Mouse (Mus musculus) retina, postnatal 1 day (tissue): ENCODE results near the gene Fam84b.
"Not testable (repeated sequence)": the region's sequence is repeated elsewhere in the genome, so short reads cannot be mapped to it uniquely, and the experiment has no call there.

ENCODE experiments used
- DNase-seq: peaks from one replicate; pipeline ENCODE4 v3.0.0-alpha.2; 2012

The Fam84b gene

GRCm38 (mm10) chr15:60853231-60853999, at the start of gene Fam84b:
TSS of gene Fam84b (minus strand) at chr15:60853778.
- DNase-seq = peak; percentile 34

- no peak for DNase-seq
Observed at GRCm38 (mm10) chr15:60898187-60898965, 44.8 kb upstream of the Fam84b start.

- no peak for DNase-seq
Observed at GRCm38 (mm10) chr15:60896040-60896439, 42.5 kb upstream of the Fam84b start.

GRCm38 (mm10) chr15:60892976-60893463, 39.4 kb upstream of the Fam84b start:
- no peak for DNase-seq

- no peak for DNase-seq
Observed at GRCm38 (mm10) chr15:60888724-60889123, 35.1 kb upstream of the Fam84b start.

- no peak for DNase-seq
Observed at GRCm38 (mm10) chr15:60875721-60876120, 22.1 kb upstream of the Fam84b start.

GRCm38 (mm10) chr15:60862417-60862816, 8.8 kb upstream of the Fam84b start:
- DNase-seq = no peak

GRCm38 (mm10) chr15:60855112-60855511, 1.5 kb upstream of the Fam84b start:
- DNase-seq = no peak

GRCm38 (mm10) chr15:60854151-60854550, 573 bp upstream of the Fam84b start:
- no peak for DNase-seq

GRCm38 (mm10) chr15:60848630-60849029, 4.9 kb downstream of the Fam84b start:
- DNase-seq = no peak

GRCm38 (mm10) chr15:60846291-60846690, 7.3 kb downstream of the Fam84b start:
- no peak for DNase-seq

- DNase-seq = peak; percentile 64
Observed at GRCm38 (mm10) chr15:60845886-60846285, 7.7 kb downstream of the Fam84b start.

- DNase-seq = no peak
Observed at GRCm38 (mm10) chr15:60841785-60842184, 11.8 kb downstream of the Fam84b start.

GRCm38 (mm10) chr15:60841312-60841711, 12.3 kb downstream of the Fam84b start:
- DNase-seq = not testable (repeated sequence)

- no peak for DNase-seq
Observed at GRCm38 (mm10) chr15:60840296-60840670, 13.3 kb downstream of the Fam84b start.

- DNase-seq = no peak
Observed at GRCm38 (mm10) chr15:60839539-60840295, 13.9 kb downstream of the Fam84b start.

GRCm38 (mm10) chr15:60838135-60838534, 15.4 kb downstream of the Fam84b start:
- peak; percentile 60 for DNase-seq

GRCm38 (mm10) chr15:60837719-60838118, 15.9 kb downstream of the Fam84b start:
- no peak for DNase-seq

GRCm38 (mm10) chr15:60836321-60836720, 17.3 kb downstream of the Fam84b start:
- no peak for DNase-seq

- DNase-seq = no peak
Observed at GRCm38 (mm10) chr15:60834598-60835571, 18.7 kb downstream of the Fam84b start.

GRCm38 (mm10) chr15:60833476-60834218, 19.9 kb downstream of the Fam84b start:
- DNase-seq = no peak
